ENCODE assay signal across 29 mouse cellular contexts in the genomic region with DNA sequence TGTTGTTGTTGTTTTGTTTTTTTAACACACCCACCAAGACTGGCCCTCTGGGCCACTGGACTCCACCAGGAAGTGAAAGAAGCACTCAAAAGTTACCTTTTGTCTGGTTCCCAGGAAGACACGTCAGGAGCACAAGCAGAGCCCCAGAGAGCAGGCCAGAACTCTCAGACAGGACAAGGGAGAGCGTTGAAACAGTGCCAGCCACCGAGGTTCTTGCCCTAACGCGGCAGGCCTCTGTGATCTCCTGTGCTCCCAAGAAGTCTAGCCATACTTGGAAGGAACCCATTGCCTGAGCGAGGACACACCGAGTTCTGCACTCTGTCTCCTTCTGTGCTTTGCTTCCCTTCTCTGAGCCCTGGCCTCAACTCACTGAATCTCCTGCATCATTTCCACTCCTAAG. TPM values are rescaled to one million over a fixed set of nuclear protein-coding genes. Genes with fewer than 3 reads are reported as not detected.
DNase-seq lines count a peak whose midpoint lies in the region; ATAC-seq and TF ChIP-seq lines count a peak whose summit lies in the region.
"Had no signal": no experiment of that assay in that cellular context is flagged by ENCODE, and none has a peak within 500 bp of the region (broad histone marks: within the 10 kb centered on the region; RNA-seq: fewer than 3 reads in every experiment).

No protein-coding gene starts in this region.

- no peak overlapping the region for H3K9ac ChIP-seq in kidney, postnatal 0 days (ENCODE audit: low read depth, low read length)
- H3K9ac ChIP-seq in stomach, embryonic 16.5 days (ENCODE audit: low read length): no peak overlapping the region
- H3K9ac ChIP-seq in stomach, postnatal 0 days (ENCODE audit: low read length): no peak overlapping the region
- H3K9ac ChIP-seq: embryonic facial prominence, embryonic 13.5 days; forebrain, embryonic 12.5 days; forebrain, embryonic 15.5 days; heart, embryonic 13.5 days; hindbrain, embryonic 12.5 days; hindbrain, embryonic 15.5 days had no signal

- no peak overlapping the region for H3K4me3 ChIP-seq in heart, embryonic 10.5 days
- no peak overlapping the region for H3K4me3 ChIP-seq in kidney, postnatal 0 days (replicated peaks; ENCODE audit: low read depth, low read length)
- H3K4me3 ChIP-seq in stomach, embryonic 16.5 days (replicated peaks; ENCODE audit: low read length): no peak overlapping the region
- H3K4me3 ChIP-seq in stomach, postnatal 0 days (ENCODE audit: low read depth, low read length): no peak overlapping the region
- H3K4me3 ChIP-seq: embryonic facial prominence, embryonic 10.5 days; embryonic facial prominence, embryonic 13.5 days; erythroblast, embryonic 14.5 days; forebrain, embryonic 12.5 days; forebrain, embryonic 15.5 days; heart, embryonic 13.5 days; hindbrain, embryonic 12.5 days; hindbrain, embryonic 15.5 days had no signal

- no peaks in the 10 kb centered on the region; the same call in 1 of the 2 replicates for H3K27me3 ChIP-seq in heart, embryonic 10.5 days (ENCODE audit: insufficient read depth, poor library complexity, severe bottlenecking)
- no peaks in the 10 kb centered on the region for H3K27me3 ChIP-seq in kidney, postnatal 0 days (ENCODE audit: insufficient read depth, low read length)
- H3K27me3 ChIP-seq in stomach, embryonic 16.5 days (ENCODE audit: control insufficient read depth, insufficient read depth, low read length): no peaks in the 10 kb centered on the region
- H3K27me3 ChIP-seq in stomach, postnatal 0 days (ENCODE audit: control insufficient read depth, insufficient read depth, low read length): no peaks in the 10 kb centered on the region
- H3K27me3 ChIP-seq: CH12.LX; embryonic facial prominence, embryonic 13.5 days; forebrain, embryonic 12.5 days; forebrain, embryonic 15.5 days; heart, embryonic 13.5 days; hindbrain, embryonic 12.5 days; hindbrain, embryonic 15.5 days; Patski had no signal

- peak; percentile 54 for DNase-seq in heart, embryonic 10.5 days (ENCODE audit: low spot score)
- DNase-seq in heart, postnatal 25 days (ENCODE audit: low spot score): no peak
- no peak for DNase-seq in kidney, postnatal 0 days (ENCODE audit: low spot score)
- DNase-seq in kidney, adult 11 months: no peak
- no peak for DNase-seq in stomach, postnatal 0 days (ENCODE audit: low spot score)
- DNase-seq in urinary bladder, postnatal 14 days (ENCODE audit: low spot score): peak; percentile 52
- no peak for DNase-seq in urinary bladder, postnatal 10 days (ENCODE audit: low spot score)
- DNase-seq: adrenal gland, postnatal 10 days; B cell, adult 2 months; cerebellum, adult 11-12 months; cerebellum, adult 8-10 months; cerebellum, postnatal 10 days; cerebellum, postnatal 36 days; embryo, embryonic 11 days; gastrocnemius, postnatal 25 days; heart, adult 18-20 months; heart, postnatal 14 days had no signal

- intact Hi-C loops in heart, postnatal 25 days (cut with DNase I): no loop called here

- H3K36me3 ChIP-seq in heart, embryonic 10.5 days: no peaks in the 10 kb centered on the region
- no peaks in the 10 kb centered on the region for H3K36me3 ChIP-seq in kidney, postnatal 0 days (ENCODE audit: insufficient read depth, low read length)
- H3K36me3 ChIP-seq in stomach, embryonic 16.5 days (ENCODE audit: control insufficient read depth, insufficient read depth, low read length): no peaks in the 10 kb centered on the region
- no peaks in the 10 kb centered on the region for H3K36me3 ChIP-seq in stomach, postnatal 0 days (ENCODE audit: control insufficient read depth, insufficient read depth, low read length)
- H3K36me3 ChIP-seq: embryonic facial prominence, embryonic 10.5 days; embryonic facial prominence, embryonic 13.5 days; forebrain, embryonic 12.5 days; forebrain, embryonic 15.5 days; G1E; heart, embryonic 13.5 days; hindbrain, embryonic 12.5 days; hindbrain, embryonic 15.5 days had no signal

- H3K9me3 ChIP-seq in heart, embryonic 10.5 days: no peaks in the 10 kb centered on the region
- no peaks in the 10 kb centered on the region for H3K9me3 ChIP-seq in kidney, postnatal 0 days (replicated peaks; ENCODE audit: low read length)
- H3K9me3 ChIP-seq in stomach, embryonic 16.5 days (replicated peaks; ENCODE audit: control insufficient read depth, low read length): no peaks in the 10 kb centered on the region
- no peaks in the 10 kb centered on the region for H3K9me3 ChIP-seq in stomach, postnatal 0 days (ENCODE audit: control insufficient read depth, low read length)
- H3K9me3 ChIP-seq: embryonic facial prominence, embryonic 10.5 days; embryonic facial prominence, embryonic 13.5 days; forebrain, embryonic 12.5 days; forebrain, embryonic 15.5 days; heart, embryonic 13.5 days; hindbrain, embryonic 12.5 days; hindbrain, embryonic 15.5 days had no signal

- WGBS in heart, embryonic 10.5 days: 85% methylated on average over 7 of the region's 7 CpGs
- 66% methylated on average over 7 of the region's 7 CpGs for whole genome bisulfite sequencing in kidney, postnatal 0 days
- WGBS in stomach, embryonic 16.5 days: 81% methylated on average over 7 of the region's 7 CpGs
- 77% methylated on average over 7 of the region's 7 CpGs for WGBS in stomach, postnatal 0 days

- ATAC-seq in kidney, postnatal 0 days (replicated peaks; ENCODE audit: low FRiP score, low read depth): no peak
- ATAC-seq in stomach, embryonic 16.5 days (ENCODE audit: insufficient read depth, low FRiP score): no peak
- ATAC-seq in stomach, postnatal 0 days (ENCODE audit: low FRiP score, low TSS enrichment): no peak
- ATAC-seq: forebrain, embryonic 15.5 days had no signal

- H3K27ac ChIP-seq in heart, embryonic 10.5 days: no peak overlapping the region
- peak overlapping the region; percentile 60; the same call in 1 of the 2 replicates for H3K27ac ChIP-seq in kidney, postnatal 0 days
- peak overlapping the region; percentile 2; the same call in 1 of the 2 replicates for H3K27ac ChIP-seq in stomach, embryonic 16.5 days (ENCODE audit: low read length)
- no peak overlapping the region for H3K27ac ChIP-seq in stomach, postnatal 0 days (replicated peaks)
- H3K27ac ChIP-seq: embryonic facial prominence, embryonic 10.5 days; embryonic facial prominence, embryonic 13.5 days; forebrain, embryonic 12.5 days; forebrain, embryonic 15.5 days; heart, embryonic 13.5 days; hindbrain, embryonic 12.5 days; hindbrain, embryonic 15.5 days had no signal

- H3K4me2 ChIP-seq in kidney, postnatal 0 days (ENCODE audit: low read length): no peak overlapping the region
- no peak overlapping the region for H3K4me2 ChIP-seq in stomach, embryonic 16.5 days (ENCODE audit: low read depth, low read length)
- H3K4me2 ChIP-seq in stomach, postnatal 0 days (replicated peaks; ENCODE audit: low read depth): no peak overlapping the region
- H3K4me2 ChIP-seq: embryonic facial prominence, embryonic 13.5 days; forebrain, embryonic 12.5 days; forebrain, embryonic 15.5 days; heart, embryonic 13.5 days; hindbrain, embryonic 12.5 days; hindbrain, embryonic 15.5 days had no signal

- no peaks in the 10 kb centered on the region for H3K4me1 ChIP-seq in heart, embryonic 10.5 days
- H3K4me1 ChIP-seq in kidney, postnatal 0 days (replicated peaks; ENCODE audit: insufficient read depth, low read length): no peaks in the 10 kb centered on the region
- peaks cover 4% of the 10 kb centered on the region; the same call in 1 of the 2 replicates for H3K4me1 ChIP-seq in stomach, embryonic 16.5 days (ENCODE audit: control insufficient read depth, insufficient read depth, low read length)
- 0 out of 2 replicates have a peak, but pooled peaks cover 2% of the 10 kb centered on the region for H3K4me1 ChIP-seq in stomach, postnatal 0 days (replicated peaks; ENCODE audit: control insufficient read depth, insufficient read depth)
- H3K4me1 ChIP-seq: embryonic facial prominence, embryonic 10.5 days; embryonic facial prominence, embryonic 13.5 days; forebrain, embryonic 12.5 days; forebrain, embryonic 15.5 days; heart, embryonic 13.5 days; hindbrain, embryonic 12.5 days; hindbrain, embryonic 15.5 days had no signal

- no peak for TF ChIP-seq CTCF in kidney, postnatal 0 days (IDR thresholded peaks at IDR 0.05; ENCODE audit: low read depth)
- TF ChIP-seq CTCF in stomach, postnatal 0 days (IDR thresholded peaks at IDR 0.05; ENCODE audit: low read depth): no peak

- no peak for TF ChIP-seq EP300 in stomach, postnatal 0 days (optimal IDR thresholded peaks at IDR 0.05)

RNA-seq across cellular contexts. Expression of a gene that starts 16.2 kb away (rescaled TPM):
- 19.3 and 26.4 TPM in 2 replicates for polyA plus RNA-seq in heart, embryonic 10.5 days (2016; fragmentation: Nextera tagmentation; extraction: Ambion mirVana)
- total RNA-seq in heart, postnatal 25 days (2021): 10 to 100 TPM; 53.8 to 57.4 TPM
- polyA plus RNA-seq in kidney, postnatal 0 days (2015; fragmentation: Nextera tagmentation; extraction: Ambion mirVana): 292 and 305 TPM in 2 replicates
- polyA plus RNA-seq in stomach, embryonic 16.5 days (2015; fragmentation: Nextera tagmentation; extraction: Ambion mirVana): 100 and 121 TPM in 2 replicates
- 145 and 152 TPM in 2 replicates for polyA plus RNA-seq in stomach, postnatal 0 days (2015; fragmentation: Nextera tagmentation; extraction: Ambion mirVana)
- polyA plus RNA-seq: G1E had no signal

RNA-seq across cellular contexts. Expression of a gene that starts 44.4 kb away (rescaled TPM):
- polyA plus RNA-seq in heart, embryonic 10.5 days (2016; fragmentation: Nextera tagmentation; extraction: Ambion mirVana): 430 and 475 TPM in 2 replicates
- 100 to 1,000 TPM; 238 to 261 TPM for total RNA-seq in heart, postnatal 25 days (2021)
- 412 and 452 TPM in 2 replicates for polyA plus RNA-seq in kidney, postnatal 0 days (2015; fragmentation: Nextera tagmentation; extraction: Ambion mirVana)
- 383 and 405 TPM in 2 replicates for polyA plus RNA-seq in stomach, embryonic 16.5 days (2015; fragmentation: Nextera tagmentation; extraction: Ambion mirVana)
- polyA plus RNA-seq in stomach, postnatal 0 days (2015; fragmentation: Nextera tagmentation; extraction: Ambion mirVana): 225 and 226 TPM in 2 replicates

Comparison
In these comparisons a context has a peak if more than half of its experiments do, and no peak if none do; other contexts are left out.
1. DNase-seq: peak in heart, embryonic 10.5 days (single experiment) and urinary bladder, postnatal 14 days (single experiment); none in heart, postnatal 25 days (single experiment), kidney, postnatal 0 days (single experiment), kidney, adult 11 months (single experiment), stomach, postnatal 0 days (single experiment) and urinary bladder, postnatal 10 days (single experiment).
2. H3K27ac ChIP-seq: peak in kidney, postnatal 0 days (single experiment) and stomach, embryonic 16.5 days (single experiment); none in heart, embryonic 10.5 days (single experiment) and stomach, postnatal 0 days (single experiment).